Mouse (Mus musculus): ENCODE measurements at regions not wholly inside any gene's neighbourhood (a gene's known extent, or its start where the extent isn't known, plus 50 kb on each side); places are given as distances from the start of the nearest gene placed in this dataset.

GRCm38 (mm10) chr1:151045334-151045733, 52.1 kb upstream of the Hmcn1 start:
- Histone ChIP-seq H3K4me3 (no peak overlapping the region), H3K27me3 (ENCODE audit: low read depth, poor library complexity, severe bottlenecking) (no peaks in the 10 kb centered on the region), H3K36me3 (no peaks in the 10 kb centered on the region), H3K27ac (no peak overlapping the region), H3K9me3 (replicated peaks) (no peaks in the 10 kb centered on the region), H3K4me1 (peaks cover 13% of the 10 kb centered on the region; the same call in 1 of the 2 replicates)
- WGBS, result 53% methylated on average over 5 of the region's 5 CpGs
- no peak for DNase-seq (ENCODE audit: low spot score)

DNA sequence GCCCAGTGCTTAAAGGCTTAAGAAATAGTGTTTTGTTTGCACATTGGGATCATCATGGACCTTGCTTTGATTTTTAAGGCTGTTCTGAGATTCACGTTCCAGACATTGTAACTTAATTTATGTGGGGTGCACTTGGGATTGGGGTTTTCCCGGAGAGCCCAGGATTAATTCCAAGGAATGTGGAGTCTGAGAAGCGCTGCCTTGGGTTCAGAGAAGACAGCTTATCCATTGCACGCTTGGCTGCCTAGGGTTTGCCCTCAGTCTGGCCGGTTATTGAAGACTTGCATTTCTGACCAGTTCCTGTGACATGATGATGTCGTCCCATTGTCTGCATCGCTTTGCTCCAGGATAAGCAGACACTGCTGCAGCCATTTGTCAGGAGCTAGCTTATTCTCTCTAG, 53.4 kb upstream of the Hmcn1 start:
- no peak for DNase-seq (ENCODE audit: low spot score)
- Histone ChIP-seq H3K4me3 (no peak overlapping the region), H3K27ac (no peak overlapping the region)

GRCm38 (mm10) chr1:151049726-151050506, 56.7 kb upstream of the Hmcn1 start:
- WGBS, result 87% methylated on average over 19 of the region's 19 CpGs
- Histone ChIP-seq H3K27me3 (ENCODE audit: low read depth, poor library complexity, severe bottlenecking) (no peaks in the 10 kb centered on the region), H3K27ac (no peak overlapping the region), H3K4me3 (no peak overlapping the region), H3K4me1 (peaks cover 4% of the 10 kb centered on the region; the same call in 1 of the 2 replicates), H3K36me3 (no peaks in the 10 kb centered on the region), H3K9me3 (replicated peaks) (no peaks in the 10 kb centered on the region)
- no peak for DNase-seq (ENCODE audit: low spot score)

More for the DNA sequence above, 53.4 kb upstream of the Hmcn1 start:
- no peaks in the 10 kb centered on the region for H3K36me3 ChIP-seq
- H3K4me1 ChIP-seq, result peaks cover 11% of the 10 kb centered on the region; the same call in 1 of the 2 replicates
- no peaks in the 10 kb centered on the region for H3K27me3 ChIP-seq (ENCODE audit: low read depth, poor library complexity, severe bottlenecking)
- WGBS, result 68% methylated on average over 7 of the region's 7 CpGs
- H3K9me3 ChIP-seq (replicated peaks), result no peaks in the 10 kb centered on the region

DNA sequence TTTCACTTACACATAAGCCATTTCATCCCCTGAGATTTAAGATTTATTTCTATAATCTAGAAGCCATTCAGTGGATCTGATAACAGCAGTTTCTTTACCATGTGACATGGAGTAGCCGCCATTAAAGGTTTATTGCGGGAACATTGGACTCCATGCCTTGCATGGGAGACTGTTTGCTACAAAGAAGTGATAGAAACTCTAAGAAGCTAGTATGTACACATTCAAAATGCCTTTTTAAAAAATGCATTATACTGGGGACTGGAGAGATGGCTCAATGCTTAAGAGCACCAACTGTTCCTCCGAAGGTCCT, 57.2 kb upstream of the Hmcn1 start:
- H3K27me3 ChIP-seq (ENCODE audit: low read depth, poor library complexity, severe bottlenecking), result no peaks in the 10 kb centered on the region
- no peak overlapping the region for H3K27ac ChIP-seq
- DNase-seq (ENCODE audit: low spot score), result no peak
- H3K4me3 ChIP-seq, result no peak overlapping the region
- 95% methylated on average over 3 of the region's 3 CpGs for WGBS
- H3K36me3 ChIP-seq, result no peaks in the 10 kb centered on the region
- H3K9me3 ChIP-seq (replicated peaks), result no peaks in the 10 kb centered on the region
- peaks cover 4% of the 10 kb centered on the region; the same call in 1 of the 2 replicates for H3K4me1 ChIP-seq

- no peaks in the 10 kb centered on the region for H3K9me3 ChIP-seq (replicated peaks)
- no peak overlapping the region for H3K27ac ChIP-seq
- H3K4me3 ChIP-seq, result no peak overlapping the region
- 58% methylated on average over 5 of the region's 5 CpGs for WGBS
- DNase-seq (ENCODE audit: low spot score), result no peak
- H3K4me1 ChIP-seq, result no peaks in the 10 kb centered on the region
- no peaks in the 10 kb centered on the region for H3K27me3 ChIP-seq (ENCODE audit: low read depth, poor library complexity, severe bottlenecking)
- no peaks in the 10 kb centered on the region for H3K36me3 ChIP-seq
Measured at GRCm38 (mm10) chr1:151053268-151053667, 60.0 kb upstream of the Hmcn1 start.

GRCm38 (mm10) chr1:151055396-151055795, 62.2 kb upstream of the Hmcn1 start:
- Histone ChIP-seq H3K36me3 (no peaks in the 10 kb centered on the region), H3K4me3 (no peak overlapping the region), H3K27ac (no peak overlapping the region), H3K4me1 (peaks cover 4% of the 10 kb centered on the region; the same call in 1 of the 2 replicates), H3K9me3 (replicated peaks) (no peaks in the 10 kb centered on the region), H3K27me3 (ENCODE audit: low read depth, poor library complexity, severe bottlenecking) (no peaks in the 10 kb centered on the region)
- no peak for DNase-seq (ENCODE audit: low spot score)
- 92% methylated on average over 6 of the region's 6 CpGs for WGBS

- WGBS, result 84% methylated on average over 4 of the region's 4 CpGs
- no peaks in the 10 kb centered on the region for H3K9me3 ChIP-seq (replicated peaks)
- no peaks in the 10 kb centered on the region for H3K36me3 ChIP-seq
- no peak overlapping the region for H3K4me3 ChIP-seq
- 0 out of 2 replicates have a peak overlapping the region, but pooled peaks have one; percentile 25 for H3K27ac ChIP-seq
- H3K4me1 ChIP-seq, result peaks cover 13% of the 10 kb centered on the region
- no peaks in the 10 kb centered on the region for H3K27me3 ChIP-seq (ENCODE audit: low read depth, poor library complexity, severe bottlenecking)
- no peak for DNase-seq (ENCODE audit: low spot score)
Measured at GRCm38 (mm10) chr1:151059546-151060136, 66.4 kb upstream of the Hmcn1 start.

DNA sequence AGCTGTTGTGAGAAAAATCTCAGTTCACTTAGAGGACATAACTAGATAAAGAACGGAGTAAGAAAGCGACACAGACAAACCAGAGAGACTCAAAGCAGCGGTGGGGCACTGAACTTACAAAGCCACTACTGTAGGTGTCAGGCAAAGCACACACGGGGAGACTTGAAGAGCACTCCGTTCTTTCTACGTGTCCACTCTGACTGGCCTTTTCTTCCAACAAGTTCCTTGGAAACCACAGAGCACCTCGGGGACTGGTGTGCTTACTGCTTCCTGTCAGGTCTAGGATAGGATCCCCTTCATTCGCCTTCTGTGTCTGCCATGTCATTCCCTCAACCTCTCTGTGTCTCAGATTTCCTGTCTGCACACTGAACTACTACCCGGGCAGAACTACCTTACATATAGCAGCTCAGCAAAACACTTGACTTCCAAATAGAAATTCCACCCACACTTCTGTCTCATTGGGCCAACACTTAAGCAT, 71.9 kb upstream of the Hmcn1 start:
- Histone ChIP-seq H3K27me3 (ENCODE audit: low read depth, poor library complexity, severe bottlenecking) (no peaks in the 10 kb centered on the region), H3K4me3 (no peak overlapping the region), H3K36me3 (no peaks in the 10 kb centered on the region), H3K9me3 (replicated peaks) (no peaks in the 10 kb centered on the region), H3K27ac (no peak overlapping the region), H3K4me1 (peaks cover 15% of the 10 kb centered on the region)
- DNase-seq (ENCODE audit: low spot score), result no peak
- WGBS, result 82% methylated on average over 9 of the region's 9 CpGs

GRCm38 (mm10) chr1:151066379-151067128, 73.3 kb upstream of the Hmcn1 start:
- DNase-seq (ENCODE audit: low spot score), result no peak
- no peak overlapping the region for H3K27ac ChIP-seq
- H3K9me3 ChIP-seq (replicated peaks), result no peaks in the 10 kb centered on the region
- no peaks in the 10 kb centered on the region for H3K36me3 ChIP-seq
- no peak overlapping the region for H3K4me3 ChIP-seq
- H3K4me1 ChIP-seq, result peaks cover 15% of the 10 kb centered on the region
- H3K27me3 ChIP-seq (ENCODE audit: low read depth, poor library complexity, severe bottlenecking), result no peaks in the 10 kb centered on the region
- 79% methylated on average over 15 of the region's 15 CpGs for WGBS

- Histone ChIP-seq H3K4me1 (peaks cover 2% of the 10 kb centered on the region), H3K36me3 (no peaks in the 10 kb centered on the region), H3K27ac (no peak overlapping the region), H3K27me3 (ENCODE audit: low read depth, poor library complexity, severe bottlenecking) (no peaks in the 10 kb centered on the region), H3K4me3 (no peak overlapping the region), H3K9me3 (replicated peaks) (no peaks in the 10 kb centered on the region)
- 89% methylated on average over 16 of the region's 16 CpGs for WGBS
- no peak for DNase-seq (ENCODE audit: low spot score)
Measured at GRCm38 (mm10) chr1:151074508-151075314, 81.5 kb upstream of the Hmcn1 start.

GRCm38 (mm10) chr1:151075541-151075940, 82.3 kb upstream of the Hmcn1 start:
- no peak overlapping the region for H3K4me3 ChIP-seq
- H3K4me1 ChIP-seq, result peaks cover 8% of the 10 kb centered on the region
- no peak for DNase-seq (ENCODE audit: low spot score)
- H3K27me3 ChIP-seq (ENCODE audit: low read depth, poor library complexity, severe bottlenecking), result no peaks in the 10 kb centered on the region
- 90% methylated on average over 6 of the region's 6 CpGs for WGBS
- no peaks in the 10 kb centered on the region for H3K36me3 ChIP-seq
- H3K9me3 ChIP-seq (replicated peaks), result no peaks in the 10 kb centered on the region
- H3K27ac ChIP-seq, result no peak overlapping the region

DNA sequence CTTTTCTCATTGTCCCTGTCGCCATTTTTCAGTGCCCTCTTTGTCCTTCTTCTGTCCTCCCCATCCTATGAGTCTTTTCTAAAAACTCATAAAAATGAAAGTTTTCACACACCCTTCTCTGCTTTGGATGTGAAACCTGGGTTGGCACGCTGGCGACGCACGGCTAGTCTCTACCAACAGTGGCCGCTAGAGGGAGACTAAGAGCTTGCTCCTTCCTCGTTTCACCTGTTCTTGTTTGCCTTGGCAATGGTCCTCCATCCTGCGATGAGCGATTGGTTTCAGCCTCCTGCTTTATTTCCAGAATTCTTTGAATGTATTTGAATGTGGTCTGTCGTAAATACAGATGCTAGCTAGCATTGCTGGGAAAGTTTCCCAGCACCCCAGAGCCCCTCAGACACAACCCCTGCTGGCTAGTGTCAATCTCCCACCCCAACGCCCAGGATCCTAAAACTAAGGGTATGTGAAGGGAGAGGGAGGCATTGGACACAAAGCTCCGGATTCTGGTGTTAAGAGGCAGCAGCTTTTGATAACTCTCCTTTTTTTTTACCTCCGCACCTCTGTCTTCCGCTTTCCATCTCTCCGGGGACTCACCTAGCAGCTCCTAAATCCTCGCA, 85.8 kb upstream of the Hmcn1 start:
- Histone ChIP-seq H3K36me3 (no peaks in the 10 kb centered on the region), H3K4me1 (peaks cover 13% of the 10 kb centered on the region), H3K27me3 (ENCODE audit: low read depth, poor library complexity, severe bottlenecking) (no peaks in the 10 kb centered on the region), H3K9me3 (replicated peaks) (no peaks in the 10 kb centered on the region), H3K4me3 (no peak overlapping the region), H3K27ac (no peak overlapping the region)
- WGBS, result 39% methylated on average over 16 of the region's 16 CpGs
- peak; percentile 86 for DNase-seq (ENCODE audit: low spot score)

Data from limb, embryonic 10.5 days (tissue).